Mouse (Mus musculus): ENCODE data around the gene Nktr.

GRCm38 (mm10) chr9:121690200-121690651, 28.7 kb upstream of the Nktr start:
- no peak for TF ChIP-seq CTCF (IDR thresholded peaks at IDR 0.05; ENCODE audit: control insufficient read depth, insufficient read depth, insufficient read length)
- TF ChIP-seq MAX (IDR thresholded peaks at IDR 0.05) = no peak
- TF ChIP-seq USF1 (IDR thresholded peaks at IDR 0.05; ENCODE audit: low read depth) = no peak
- TF ChIP-seq MYOD1 (IDR thresholded peaks at IDR 0.05; ENCODE audit: control insufficient read depth, insufficient read length, low read depth) = no peak
- no peak for TF ChIP-seq CEBPB (IDR thresholded peaks at IDR 0.05; ENCODE audit: low read depth)
- TF ChIP-seq MYOG (IDR thresholded peaks at IDR 0.05; ENCODE audit: control insufficient read depth, extremely low read depth, insufficient read length) = no peak
- no peak for TF ChIP-seq FOSL1 (IDR thresholded peaks at IDR 0.05; ENCODE audit: insufficient read depth, low read length, poor library complexity, severe bottlenecking)
